Mouse (Mus musculus) ES-E14 (cell line): ENCODE results near the gene Ppp6r2.

Experiments
- CHD2 ChIP-seq: IDR thresholded peaks from 2 replicates; pipeline ENCODE4 v1.6.1; 2014; ENCODE audit warnings: mild to moderate bottlenecking, low read depth, low read length, inconsistent platforms
- HCFC1 ChIP-seq: IDR thresholded peaks from 2 replicates; pipeline ENCODE4 v1.6.1; 2012; ENCODE audit warnings: low read length, inconsistent platforms, borderline replicate concordance; ENCODE audit not compliant: insufficient read depth
- MAFK ChIP-seq: IDR thresholded peaks from 2 replicates; pipeline ENCODE4 v1.6.1; 2014; ENCODE audit warnings: mild to moderate bottlenecking, low read depth, low read length, inconsistent platforms; ENCODE audit not compliant: insufficient read depth
- ZC3H11A ChIP-seq: IDR thresholded peaks from 2 replicates; pipeline ENCODE4 v1.6.1; 2012; ENCODE audit warnings: low read depth, mild to moderate bottlenecking, inconsistent platforms, low read length, borderline replicate concordance
- ZNF384 ChIP-seq: IDR thresholded peaks from 2 replicates; pipeline ENCODE4 v1.6.1; 2012; ENCODE audit warnings: low read depth, low read length, inconsistent platforms

GRCm38 (mm10) chr15:89177576-89178259 is 33.6 kb upstream of the Ppp6r2 start:
- no peak for TF ChIP-seq ZNF384
- no peak for TF ChIP-seq HCFC1
- TF ChIP-seq ZC3H11A = no peak
- no peak for TF ChIP-seq CHD2
- no peak for TF ChIP-seq MAFK
